Mouse (Mus musculus) CH12.LX (cell line): ENCODE results near the gene Mcm3. TPM values are rescaled to one million over a fixed set of nuclear protein-coding genes. Genes with fewer than 3 reads are reported as not detected.
A peak's percentile ranks its signal among the peaks of the same experiment; 100 is the strongest.

Experiments
- DNase-seq: peaks from one replicate; pipeline ENCODE4 v3.0.0-alpha.2; 2013; ENCODE audit errors: extremely low read depth
- H3K27ac ChIP-seq: 2 replicates; pipeline ENCODE4 v1.5.1; 2012; ENCODE audit warnings: low read depth, mild to moderate bottlenecking, control low read depth, moderate library complexity; ENCODE audit not compliant: insufficient read depth
- H3K27me3 ChIP-seq: replicated peaks from 2 replicates; pipeline ENCODE3; 2012; ENCODE audit warnings: inconsistent platforms
- H3K36me3 ChIP-seq, 2 experiments: replicated peaks in 1 of 2; 2 replicates each; pipeline versions ENCODE3 to v1.6.1; 2012; ENCODE audit warnings: inconsistent platforms in 1 of 2, low read length in 1 of 2, mild to moderate bottlenecking in 1 of 2, mixed read lengths in 1 of 2, moderate library complexity in 1 of 2; ENCODE audit not compliant: control insufficient read depth in 1 of 2, insufficient read depth in 1 of 2
- H3K4me1 ChIP-seq, 2 experiments: 2 replicates each; pipeline ENCODE4 v1.6.1; 2012; ENCODE audit warnings: inconsistent platforms in 1 of 2, moderate library complexity in 1 of 2; ENCODE audit not compliant: insufficient read depth in 2 of 2, control insufficient read depth in 1 of 2
- H3K4me2 ChIP-seq: 2 replicates; pipeline ENCODE4 v1.6.1; 2012; ENCODE audit warnings: low read depth, mild to moderate bottlenecking, control low read depth; ENCODE audit not compliant: poor library complexity, insufficient read depth, severe bottlenecking
- H3K4me3 ChIP-seq, 3 experiments: fragments of 150-350 bp in 1 of 3; sonication (generic) in 1 of 3; replicated peaks in 1 of 3; 2 replicates each; pipeline versions ENCODE3 to v1.5.1; 2011 to 2012; ENCODE audit warnings: low read depth in 2 of 3, low read length in 2 of 3, mild to moderate bottlenecking in 2 of 3, moderate library complexity in 2 of 3, control low read depth in 1 of 3, improper control_type of control experiment in 1 of 3, inconsistent platforms in 1 of 3, mixed read lengths in 1 of 3; ENCODE audit not compliant: poor library complexity in 1 of 3
- H3K79me2 ChIP-seq: replicated peaks from 2 replicates; pipeline ENCODE4 v1.6.1; 2012; ENCODE audit warnings: mild to moderate bottlenecking, moderate library complexity; ENCODE audit not compliant: control insufficient read depth, poor library complexity, insufficient read depth, severe bottlenecking; ENCODE audit errors: extremely low read depth
- H3K9ac ChIP-seq: 2 replicates; pipeline ENCODE4 v1.6.1; 2012; ENCODE audit warnings: low read depth, mild to moderate bottlenecking, control low read depth, moderate library complexity; ENCODE audit not compliant: insufficient read depth
- H3K9me3 ChIP-seq: replicated peaks from 2 replicates; pipeline ENCODE3; 2012; ENCODE audit warnings: low read length, inconsistent platforms, mixed read lengths
- CHD2 ChIP-seq: IDR thresholded peaks from 2 replicates; pipeline ENCODE4 v1.6.1; 2011; ENCODE audit warnings: low read length, improper control_type of control experiment
- GABPA ChIP-seq: IDR thresholded peaks from 2 replicates; pipeline ENCODE4 v1.6.1; 2012; ENCODE audit warnings: low read depth, low read length, improper control_type of control experiment, inconsistent platforms; ENCODE audit not compliant: insufficient replicate concordance
- IRF4 ChIP-seq: IDR thresholded peaks from 2 replicates; pipeline ENCODE4 v1.6.1; 2014; ENCODE audit warnings: low read depth, mild to moderate bottlenecking, inconsistent platforms, low read length, improper control_type of control experiment
- NELFE ChIP-seq: IDR thresholded peaks from 2 replicates; pipeline ENCODE4 v1.6.1; 2011; ENCODE audit warnings: low read depth, low read length, improper control_type of control experiment
- PAX5 ChIP-seq: IDR thresholded peaks from 2 replicates; pipeline ENCODE4 v1.6.1; 2012; ENCODE audit warnings: low read length, inconsistent platforms, mixed read lengths
- SMC3 ChIP-seq: IDR thresholded peaks from 2 replicates; pipeline ENCODE4 v1.6.1; 2011; ENCODE audit warnings: low read depth, low read length, improper control_type of control experiment
- UBTF ChIP-seq: IDR thresholded peaks from 2 replicates; pipeline ENCODE4 v1.6.1; 2012; ENCODE audit warnings: low read depth, mild to moderate bottlenecking, inconsistent platforms, low read length, improper control_type of control experiment, moderate library complexity
- ZKSCAN1 ChIP-seq: IDR thresholded peaks from 2 replicates; pipeline ENCODE4 v1.6.1; 2012; ENCODE audit warnings: low read depth, inconsistent platforms, low read length, improper control_type of control experiment, borderline replicate concordance
- ZMIZ1 ChIP-seq: IDR thresholded peaks from 2 replicates; pipeline ENCODE4 v1.6.1; 2012; ENCODE audit warnings: low read depth, mild to moderate bottlenecking, inconsistent platforms, low read length, improper control_type of control experiment
- ZNF384 ChIP-seq: IDR thresholded peaks from 2 replicates; pipeline ENCODE4 v1.6.1; 2012; ENCODE audit warnings: low read depth, low read length, improper control_type of control experiment, inconsistent platforms
- dilution Hi-C: fragments of 300-500 bp; cut with MboI; formaldehyde crosslinking; loops from 2 replicates; pipeline ENCODE4 v1.14.3; 2020; ENCODE audit warnings: low sequenced_read_pairs; ENCODE audit not compliant: extremely low pct_unique_long_range_greater_than_20kb, extremely low pct_ligation_motif_present
- in situ Hi-C: fragments of 300-500 bp; cut with MboI; formaldehyde crosslinking; loops from 3 replicates; pipeline ENCODE4 v1.14.3; 2019; ENCODE audit warnings: low sequenced_read_pairs, low pct_ligation_motif_present, low pct_unique_long_range_greater_than_20kb, mixed read lengths
- polyA plus RNA-seq: library from polyadenylated mRNA; unstranded; fragments of >175 nt; gene quantifications from 2 replicates; pipeline ENCODE4 v1.2.1, GENCODE M21; 2012; ENCODE audit warnings: low read depth; ENCODE audit not compliant: insufficient read length
- total RNA-seq, 2 experiments: library from RNA; depleted of rRNA; stranded (reverse); fragments of 300-350 nt in 1 of 2; fragments of >200 nt in 1 of 2; gene quantifications; 2 replicates each; pipeline ENCODE4 v1.2.3; 2012 to 2014

The Mcm3 gene
- total and polyA plus RNA-seq, 3 experiments: 186 to 372 (median 330) TPM

DNA sequence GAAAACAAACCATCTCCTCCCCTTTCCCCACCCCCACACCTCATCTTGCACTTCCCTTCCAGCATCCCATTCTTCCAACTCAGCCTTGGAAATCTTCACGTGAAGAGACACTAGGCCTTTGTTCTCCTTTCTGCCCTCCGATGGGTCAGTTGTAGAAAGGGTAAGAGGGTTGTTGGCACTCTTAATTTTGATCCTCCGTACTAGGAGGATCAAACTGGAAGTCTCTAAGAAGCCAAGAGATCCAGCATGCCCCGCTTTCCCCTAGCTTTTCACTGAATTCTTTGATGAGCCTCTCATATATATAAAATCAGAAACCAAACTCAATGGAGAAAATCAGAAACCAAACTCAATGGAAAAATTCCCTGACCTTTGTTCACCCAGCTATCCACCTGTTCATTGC lies 3.4 kb upstream of the Mcm3 start:
- no peak overlapping the region for H3K4me2 ChIP-seq
- dilution Hi-C loops (no loop called here), in situ Hi-C loops (no loop called here)
- H3K36me3 ChIP-seq: peaks cover 0 to 3% of the 10 kb centered on the region in 2 experiments
- no peak overlapping the region for H3K4me3 ChIP-seq
- H3K27ac ChIP-seq: no peak overlapping the region
- H3K9ac ChIP-seq: no peak overlapping the region
- TF ChIP-seq ZKSCAN1: no peak
- TF ChIP-seq PAX5: no peak
- H3K4me1 ChIP-seq: peaks cover 0 to 9% of the 10 kb centered on the region in 2 experiments; a peak in 1 of 4 replicates
- no peaks in the 10 kb centered on the region for H3K27me3 ChIP-seq
- H3K9me3 ChIP-seq: no peaks in the 10 kb centered on the region
- H3K79me2 ChIP-seq: peaks cover 13% of the 10 kb centered on the region
- DNase-seq: no peak

DNA sequence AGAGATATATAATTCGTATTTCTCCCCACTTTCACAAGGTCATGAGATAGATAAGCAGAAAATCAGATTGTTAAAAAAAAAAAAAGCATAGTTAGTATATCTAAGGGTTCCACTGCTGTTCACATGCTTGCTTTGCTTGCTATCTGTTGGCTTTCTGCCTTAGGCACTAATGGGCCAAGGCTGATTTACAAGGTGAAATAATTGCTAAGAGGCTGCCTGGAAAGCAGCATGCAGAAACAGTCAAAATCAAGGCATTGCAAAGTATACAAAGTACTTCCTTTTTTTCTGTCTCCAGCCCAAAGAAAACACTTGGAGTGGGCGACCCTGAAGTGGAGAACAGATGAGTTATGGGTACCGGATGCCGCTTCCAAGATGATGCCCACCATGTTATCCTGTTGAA lies 847 bp upstream of the Mcm3 start:
- DNase-seq: no peak
- no peaks in the 10 kb centered on the region for H3K27me3 ChIP-seq
- no peaks in the 10 kb centered on the region for H3K9me3 ChIP-seq
- no peak for TF ChIP-seq UBTF
- H3K4me2 ChIP-seq: no peak overlapping the region
- peaks cover 33% of the 10 kb centered on the region for H3K79me2 ChIP-seq
- dilution Hi-C loops: no loop called here
- H3K9ac ChIP-seq: no peak overlapping the region
- no peak overlapping the region for H3K27ac ChIP-seq
- peaks cover 2 to 27% of the 10 kb centered on the region in 2 experiments; a peak in 3 of 4 replicates for H3K4me1 ChIP-seq
- in situ Hi-C loops: no loop called here
- H3K4me3 ChIP-seq: no peak overlapping the region
- peaks cover 17 to 28% of the 10 kb centered on the region in 2 experiments for H3K36me3 ChIP-seq

DNA sequence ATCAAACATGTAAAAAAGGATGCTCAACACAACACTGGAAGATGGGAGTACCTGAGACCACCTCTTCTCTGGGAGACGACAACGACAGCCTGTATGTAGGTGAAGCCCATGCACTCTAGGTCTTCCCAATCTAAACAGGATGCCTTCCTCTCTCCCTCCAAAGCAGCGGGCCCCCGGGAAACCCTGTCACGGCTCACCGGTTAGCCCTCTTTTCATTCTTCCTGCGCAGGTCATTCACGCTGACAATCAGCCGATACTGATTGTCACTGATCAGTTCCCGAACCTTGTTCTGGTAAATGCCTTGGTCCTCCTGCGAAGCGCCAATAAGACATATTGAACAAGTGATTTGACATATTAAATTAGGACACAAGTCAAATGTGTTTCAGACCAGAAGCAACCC lies 2.5 kb downstream of the Mcm3 start:
- H3K36me3 ChIP-seq: peaks cover 48 to 62% of the 10 kb centered on the region in 2 experiments
- in situ Hi-C loops (no loop called here), dilution Hi-C loops (no loop called here)
- H3K9me3 ChIP-seq: no peaks in the 10 kb centered on the region
- H3K79me2 ChIP-seq: peaks cover 51% of the 10 kb centered on the region
- no peak overlapping the region for H3K27ac ChIP-seq
- no peak for DNase-seq
- no peaks in the 10 kb centered on the region for H3K27me3 ChIP-seq
- no peak overlapping the region for H3K4me2 ChIP-seq
- H3K9ac ChIP-seq: no peak overlapping the region
- H3K4me1 ChIP-seq: peaks cover 2 to 27% of the 10 kb centered on the region in 2 experiments; a peak in 3 of 4 replicates
- no peak overlapping the region for H3K4me3 ChIP-seq
- no peak for TF ChIP-seq ZNF384

DNA sequence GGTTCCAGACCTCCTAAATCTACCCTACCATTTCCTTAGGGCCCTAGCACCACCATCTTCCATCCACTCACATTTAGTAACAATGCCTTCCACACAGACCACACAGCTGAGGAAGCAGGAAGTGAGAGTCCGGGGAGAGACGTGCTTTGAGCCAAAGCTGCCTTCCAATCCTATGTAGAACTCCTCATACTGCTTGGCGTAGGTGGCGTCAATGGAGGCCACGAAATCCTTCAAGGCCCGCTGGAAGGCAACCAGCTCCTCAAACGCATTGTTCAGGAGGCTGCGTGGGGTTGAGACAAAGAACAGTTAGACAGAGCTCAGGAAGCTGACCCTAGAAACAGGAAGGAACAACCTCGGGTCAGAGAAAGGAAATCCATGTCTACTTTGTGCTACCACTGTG lies 2.9 kb downstream of the Mcm3 start:
- H3K4me2 ChIP-seq: no peak overlapping the region
- dilution Hi-C loops (no loop called here), in situ Hi-C loops (no loop called here)
- no peaks in the 10 kb centered on the region for H3K27me3 ChIP-seq
- 0 out of 2 replicates have a peak overlapping the region, but pooled peaks have one; percentile 3 for H3K27ac ChIP-seq
- peaks cover 53 to 66% of the 10 kb centered on the region in 2 experiments for H3K36me3 ChIP-seq
- peaks cover 2 to 31% of the 10 kb centered on the region in 2 experiments; a peak in 3 of 4 replicates for H3K4me1 ChIP-seq
- H3K9ac ChIP-seq: no peak overlapping the region
- DNase-seq: no peak
- H3K79me2 ChIP-seq: peaks cover 51% of the 10 kb centered on the region
- no peak overlapping the region for H3K4me3 ChIP-seq
- no peak for TF ChIP-seq ZMIZ1
- no peak for TF ChIP-seq NELFE
- no peak for TF ChIP-seq GABPA
- no peak for TF ChIP-seq IRF4
- no peak for TF ChIP-seq CHD2
- TF ChIP-seq SMC3: no peak
- no peaks in the 10 kb centered on the region for H3K9me3 ChIP-seq
